Mouse (Mus musculus) spleen, postnatal 0 days (tissue): ENCODE data around the gene Cbwd1. TPM values are rescaled to one million over a fixed set of nuclear protein-coding genes. Genes with fewer than 3 reads are reported as not detected.

Source experiments
- polyA plus RNA-seq: library from polyadenylated mRNA; unstranded; fragments of >200 nt; fragmentation: Nextera tagmentation; extraction: Ambion mirVana; gene quantifications from 2 replicates; pipeline ENCODE4 v1.2.1, GENCODE M21; 2015

Cbwd1 gene
- 12.4 and 14.3 TPM in 2 replicates for polyA plus RNA-seq

DNA sequence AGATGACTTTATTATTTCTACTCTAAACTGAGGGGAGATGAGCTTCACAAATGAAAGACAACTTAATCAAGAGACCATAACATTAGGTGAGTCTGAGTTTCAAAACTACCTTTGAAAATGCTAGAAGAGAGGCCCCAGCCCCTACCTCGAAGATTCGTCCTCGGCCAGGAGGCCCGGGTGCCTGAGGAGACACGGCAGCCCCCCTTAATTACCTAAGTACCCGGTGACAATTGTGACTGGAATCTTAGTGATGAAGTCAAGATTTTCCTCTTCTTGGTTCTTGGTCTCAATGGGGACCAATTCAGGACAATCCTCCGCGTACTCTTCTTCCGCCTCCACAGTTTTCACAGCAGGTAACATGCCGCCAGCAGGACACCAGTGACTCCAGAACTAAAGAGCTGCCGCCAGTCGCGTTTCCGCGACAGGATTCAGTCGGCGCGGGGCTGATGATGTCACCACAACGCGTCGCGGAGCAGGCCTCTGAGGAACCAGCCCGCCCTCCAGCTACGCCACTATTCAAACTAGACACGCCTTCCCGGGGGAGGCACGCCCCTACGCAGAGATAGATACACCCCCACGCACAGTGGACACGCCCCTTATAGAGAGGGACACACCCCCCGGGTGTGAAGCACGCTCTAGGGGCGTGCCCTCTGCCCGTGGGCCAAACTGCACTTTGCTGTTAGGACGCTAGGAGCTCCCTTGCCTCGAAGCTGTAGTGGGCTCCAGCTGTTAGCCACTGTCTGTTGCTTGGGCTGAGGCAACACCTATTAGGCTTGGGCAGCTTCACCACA is at the start of gene Cbwd1:
TSS of gene Cbwd1 (minus strand) at position 439 of the 791 bp plus-strand sequence.

DNA sequence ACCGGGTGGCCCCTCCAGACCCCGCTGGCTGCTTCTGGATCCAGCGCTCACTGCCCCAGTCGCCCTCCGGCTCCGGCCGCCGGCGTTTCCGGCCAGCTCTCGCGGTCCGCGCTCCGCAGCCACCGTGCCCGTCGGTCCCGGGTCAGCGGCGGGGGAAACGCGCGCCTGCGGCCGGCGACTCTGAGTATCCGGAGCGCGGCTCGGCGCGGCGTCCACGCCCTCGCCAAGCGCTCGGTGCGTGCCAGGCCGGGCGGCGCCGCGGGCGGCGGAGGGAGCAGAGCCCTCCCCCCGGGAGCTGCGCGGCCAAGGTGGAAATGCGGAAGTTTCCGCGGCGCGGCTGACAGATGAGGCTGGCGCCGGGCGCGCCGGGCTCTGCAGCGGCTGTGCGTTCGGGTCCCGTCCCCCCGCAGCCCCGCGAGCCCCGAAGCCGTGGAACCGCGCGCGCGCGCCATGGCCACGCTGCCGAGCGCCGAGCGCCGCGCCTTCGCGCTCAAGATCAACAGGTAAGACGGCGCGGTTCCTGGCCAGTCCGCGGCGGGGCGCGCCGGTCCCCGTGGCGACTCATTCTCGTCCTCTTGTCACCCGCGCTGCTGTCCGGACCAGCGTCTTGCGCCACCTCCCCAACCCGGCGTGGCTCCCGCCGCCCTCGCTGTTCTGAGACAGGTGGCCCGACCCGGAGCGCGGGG is 37.9 kb upstream of the Cbwd1 start, which contains the start of gene Dock8:
TSS of gene Dock8 (plus strand) at position 334 of the 686 bp plus-strand sequence.

DNA sequence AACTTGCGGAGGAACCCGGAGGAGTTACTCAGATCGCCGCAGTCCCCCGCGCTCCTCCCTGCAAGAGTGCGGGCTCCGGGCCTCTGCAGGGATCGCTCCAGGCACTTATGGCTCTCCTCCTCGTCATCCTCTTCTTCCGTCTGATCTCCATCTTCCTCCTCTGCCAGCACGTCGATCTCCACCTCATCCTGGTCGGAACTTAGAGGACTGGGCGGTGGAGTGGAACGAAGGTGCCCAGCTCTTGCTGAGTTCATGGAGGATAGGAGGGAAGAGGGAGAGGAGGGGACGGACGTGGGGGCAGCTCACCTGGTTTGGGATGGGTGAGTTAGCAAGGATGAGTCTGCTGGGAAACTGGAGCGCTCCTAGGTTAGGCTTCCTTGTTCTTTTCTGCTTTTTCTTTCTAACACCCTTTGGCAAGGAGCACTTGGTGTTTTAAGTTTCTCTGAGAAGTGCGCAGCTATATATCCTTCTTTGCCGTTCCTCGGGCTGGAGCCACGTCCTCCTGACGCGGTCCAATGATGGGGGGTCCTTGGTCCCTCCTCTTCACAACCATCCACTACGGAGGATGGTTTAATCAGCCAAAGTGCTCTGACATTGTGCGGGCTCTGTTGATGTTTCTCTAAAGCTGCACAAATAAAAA is 60.7 kb downstream of the Cbwd1 start, which contains the start of gene Foxd4:
TSS of gene Foxd4 (minus strand) at position 617 of the 640 bp plus-strand sequence.

DNA sequence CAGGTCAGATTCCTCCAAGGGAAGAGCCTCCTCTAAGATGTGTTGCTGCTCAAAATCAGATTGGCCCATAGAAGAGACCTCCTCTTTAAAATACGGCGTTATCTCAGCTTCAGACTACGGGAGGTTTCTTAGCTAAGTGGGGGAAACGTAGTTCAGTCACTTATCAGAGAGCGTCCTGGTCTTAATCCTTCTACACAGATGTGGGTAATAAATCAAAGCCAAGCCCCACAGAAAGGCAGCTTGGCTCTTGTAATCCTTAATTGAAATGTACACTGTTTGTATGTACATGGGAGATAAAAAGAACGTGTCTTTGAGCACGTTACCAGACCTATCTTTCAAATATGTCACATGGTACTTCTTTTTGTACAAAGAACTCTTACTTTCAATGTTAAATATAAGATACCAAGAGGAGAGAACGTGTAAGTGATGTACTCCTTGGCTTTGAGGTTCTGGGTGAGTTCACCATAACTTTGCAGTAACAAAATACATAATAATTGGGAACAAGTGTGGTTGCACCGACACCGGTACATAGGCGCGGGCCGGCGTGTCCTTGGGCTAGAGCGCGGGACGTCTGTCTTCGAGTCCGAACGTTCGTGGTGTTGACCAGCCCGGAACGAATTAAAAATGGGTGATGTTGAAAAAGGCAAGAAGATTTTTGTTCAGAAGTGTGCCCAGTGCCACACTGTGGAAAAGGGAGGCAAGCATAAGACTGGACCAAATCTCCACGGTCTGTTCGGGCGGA is 86.1 kb downstream of the Cbwd1 start, which contains the start of gene Gm10053:
TSS of gene Gm10053 (plus strand) at position 558 of the 742 bp plus-strand sequence.

Other genes with a start within 250 kb of the Cbwd1 start
- 0.26 and 0.46 TPM in 2 replicates for gene Pgm5, start 99.8 kb downstream of the Cbwd1 start, polyA plus RNA-seq
- 125 and 129 TPM in 2 replicates for gene Gm10053, start 85.9 kb downstream of the Cbwd1 start, polyA plus RNA-seq
- 2.3 and 2.7 TPM in 2 replicates for gene Foxd4, start 60.4 kb downstream of the Cbwd1 start, polyA plus RNA-seq
- gene Dock8, start 37.9 kb upstream of the Cbwd1 start, polyA plus RNA-seq: 20.1 and 24.1 TPM in 2 replicates